In the genomic region with DNA sequence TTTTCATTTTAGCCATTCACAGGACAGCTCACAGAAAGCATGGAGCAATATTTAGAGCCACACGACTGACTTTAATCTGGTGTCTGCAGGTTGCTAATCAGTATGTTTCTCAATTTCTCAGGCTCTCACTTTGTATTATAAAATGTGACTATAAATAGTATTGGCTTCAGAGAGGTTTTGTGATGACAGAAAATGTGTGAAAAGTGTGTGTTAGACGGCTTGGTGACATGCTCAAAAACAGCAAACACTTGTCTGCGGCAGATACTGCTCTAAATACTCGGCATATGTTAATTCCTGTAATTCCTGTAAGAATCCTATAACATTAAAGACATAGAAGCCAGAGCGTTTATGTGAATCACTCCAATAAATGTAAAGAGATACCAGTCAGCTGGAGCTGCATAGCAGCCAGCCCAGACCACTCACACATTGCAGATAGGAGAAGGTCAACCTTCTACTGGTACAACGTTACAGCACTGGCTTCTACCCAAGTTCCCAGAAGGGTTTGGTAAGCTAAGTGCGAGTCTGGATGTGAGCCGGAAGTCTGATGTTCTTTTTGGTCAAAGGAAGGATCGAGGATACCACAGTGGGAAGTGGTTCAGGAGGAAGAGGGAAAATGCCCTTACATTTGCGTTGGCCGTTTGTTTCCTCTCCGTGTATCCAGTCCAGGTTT, we compare ENCODE assay signal across 11 mouse cellular contexts. TPM values are rescaled to one million over a fixed set of nuclear protein-coding genes. Genes with fewer than 3 reads are reported as not detected.
DNase-seq lines count a peak whose midpoint lies in the region; ATAC-seq and TF ChIP-seq lines count a peak whose summit lies in the region.
"Had no signal": no experiment of that assay in that cellular context is flagged by ENCODE, and none has a peak within 500 bp of the region (broad histone marks: within the 10 kb centered on the region; RNA-seq: fewer than 3 reads in every experiment).

No protein-coding gene starts in this region.

- no peaks in the 10 kb centered on the region for H3K27me3 ChIP-seq in lung, embryonic 14.5 days (ENCODE audit: insufficient read depth, low read length)
- H3K27me3 ChIP-seq in liver, embryonic 16.5 days (ENCODE audit: control insufficient read depth, insufficient read depth, low read depth, low read length): no peaks in the 10 kb centered on the region
- H3K27me3 ChIP-seq: embryonic facial prominence, embryonic 13.5 days; Patski had no signal

- H3K4me3 ChIP-seq in lung, embryonic 14.5 days (ENCODE audit: low read depth, low read length): no peak overlapping the region
- H3K4me3 ChIP-seq in lung, adult 2 months (replicated peaks; ENCODE audit: extremely low read depth, low read depth, low read length): no peak overlapping the region
- peak overlapping the region; percentile 65 for H3K4me3 ChIP-seq in liver, embryonic 16.5 days (ENCODE audit: low read depth, low read length)

- no peak for TF ChIP-seq CTCF in lung, embryonic 14.5 days (IDR thresholded peaks at IDR 0.05; ENCODE audit: low read depth)
- TF ChIP-seq CTCF in lung, adult 2 months (IDR thresholded peaks at IDR 0.05; ENCODE audit: insufficient read depth, low read length): no peak

- TF ChIP-seq POLR2A in lung, adult 2 months (IDR thresholded peaks at IDR 0.05; ENCODE audit: borderline replicate concordance, extremely low read depth, low read depth, low read length): no peak

- ATAC-seq in lung, embryonic 14.5 days (ENCODE audit: insufficient read depth): peak; percentile 13; the same call in 1 of the 2 replicates
- ATAC-seq in liver, embryonic 16.5 days (ENCODE audit: low read depth): no peak
- ATAC-seq: Patski had no signal

- 0 out of 2 replicates have a peak, but pooled peaks cover 14% of the 10 kb centered on the region for H3K4me1 ChIP-seq in lung, embryonic 14.5 days (ENCODE audit: insufficient read depth)
- peaks cover 12% of the 10 kb centered on the region; the same call in 1 of the 2 replicates for H3K4me1 ChIP-seq in lung, adult 2 months (ENCODE audit: control insufficient read depth, insufficient read depth, low read length)
- peaks cover 34% of the 10 kb centered on the region for H3K4me1 ChIP-seq in liver, embryonic 16.5 days (ENCODE audit: control insufficient read depth, low read depth, low read length)

- H3K27ac ChIP-seq in lung, embryonic 14.5 days (ENCODE audit: low read depth): peak overlapping the region; percentile 6
- H3K27ac ChIP-seq in liver, embryonic 16.5 days (ENCODE audit: low read length): peak overlapping the region; percentile 91
- H3K27ac ChIP-seq: embryonic facial prominence, embryonic 13.5 days had no signal

- peak; percentile 42 for DNase-seq in adrenal gland, postnatal 14 days
- DNase-seq in adrenal gland, postnatal 36 days: no peak
- DNase-seq in lung, embryonic 14.5 days: peak; percentile 73
- DNase-seq in lung, adult 2 months: no peak
- DNase-seq in heart, postnatal 10 days: peak; percentile 64 to 69
- DNase-seq in cerebellum, postnatal 25 days: no peak
- no peak for DNase-seq in left cerebral cortex, adult 9 months (ENCODE audit: low spot score in 2 of 2)
- DNase-seq: right cerebral cortex, postnatal 14 days had no signal

- peak overlapping the region; percentile 60 for H3K4me2 ChIP-seq in lung, embryonic 14.5 days
- peak overlapping the region; percentile 77 for H3K4me2 ChIP-seq in liver, embryonic 16.5 days (ENCODE audit: low read depth, low read length)

- no peaks in the 10 kb centered on the region for H3K36me3 ChIP-seq in lung, embryonic 14.5 days (ENCODE audit: insufficient read depth)
- H3K36me3 ChIP-seq in liver, embryonic 16.5 days (ENCODE audit: control insufficient read depth, insufficient read depth): no peaks in the 10 kb centered on the region
- H3K36me3 ChIP-seq: embryonic facial prominence, embryonic 13.5 days had no signal

- no peak overlapping the region for H3K9ac ChIP-seq in lung, embryonic 14.5 days
- H3K9ac ChIP-seq in liver, embryonic 16.5 days (ENCODE audit: low read depth, low read length): peak overlapping the region; percentile 72; the same call in 1 of the 2 replicates
- H3K9ac ChIP-seq: embryonic facial prominence, embryonic 13.5 days had no signal

- WGBS in lung, embryonic 14.5 days: 33% methylated on average over 12 of the region's 12 CpGs
- WGBS in lung, adult 2 months: 34% methylated on average over 12 of the region's 12 CpGs
- WGBS in liver, embryonic 16.5 days (ENCODE audit: insufficient replicate concordance): 54% methylated on average over 12 of the region's 12 CpGs

- H3K9me3 ChIP-seq in lung, embryonic 14.5 days (ENCODE audit: low read depth, low read length): no peaks in the 10 kb centered on the region
- H3K9me3 ChIP-seq in liver, embryonic 16.5 days (replicated peaks; ENCODE audit: control insufficient read depth, low read length): no peaks in the 10 kb centered on the region
- H3K9me3 ChIP-seq: embryonic facial prominence, embryonic 13.5 days had no signal

- intact Hi-C loops in heart, postnatal 10 days (cut with DNase I): loop anchor here (2.0 to 5.0 kb wide), 3 partner anchors 59 to 434 kb away; partner anchors contain the start of gene Dhx9

RNA-seq across cellular contexts. Expression of gene Rnasel, which starts 1.2 kb away (rescaled TPM):
- 10.0 and 13.1 TPM in 2 replicates for total RNA-seq in adrenal gland, postnatal 14 days (2021)
- 10 to 100 TPM in 1 of 2 experiments, 1 to 10 TPM in 1; 7.6 to 16.8 TPM for total RNA-seq in adrenal gland, postnatal 36 days (2021)
- polyA plus RNA-seq in lung, embryonic 14.5 days (2014; fragmentation: Nextera tagmentation; extraction: Ambion mirVana): 6.8 and 7.7 TPM in 2 replicates
- 4.7 and 10.1 TPM in 2 replicates for polyA plus RNA-seq in lung, adult 2 months (2012; rRNA removed)
- total RNA-seq in heart, postnatal 10 days (2021): 10 to 100 TPM; 12.5 to 15.4 TPM
- polyA plus RNA-seq in liver, embryonic 16.5 days (2015; fragmentation: Nextera tagmentation; extraction: Ambion mirVana): 28.9 and 29.1 TPM in 2 replicates

RNA-seq across cellular contexts. Expression of gene Rgs16, which starts 7.8 kb away (rescaled TPM):
- 2.9 TPM in 2 replicates for total RNA-seq in adrenal gland, postnatal 14 days (2021)
- total RNA-seq in adrenal gland, postnatal 36 days (2021): 1 to 10 TPM; 1.3 to 2.7 TPM
- polyA plus RNA-seq in lung, embryonic 14.5 days (2014; fragmentation: Nextera tagmentation; extraction: Ambion mirVana): 0.34 and 0.54 TPM in 2 replicates
- 0.71 and 0.76 TPM in 2 replicates for polyA plus RNA-seq in lung, adult 2 months (2012; rRNA removed)
- total RNA-seq in heart, postnatal 10 days (2021): 1 to 10 TPM; 2.4 to 3.5 TPM
- 3.1 and 3.7 TPM in 2 replicates for polyA plus RNA-seq in liver, embryonic 16.5 days (2015; fragmentation: Nextera tagmentation; extraction: Ambion mirVana)

Comparison
In these comparisons a context has a peak if more than half of its experiments do, and no peak if none do; other contexts are left out.
1. DNase-seq: peak in adrenal gland, postnatal 14 days (single experiment), lung, embryonic 14.5 days (single experiment) and heart, postnatal 10 days (2 of 2); none in adrenal gland, postnatal 36 days (0 of 2), lung, adult 2 months (single experiment), cerebellum, postnatal 25 days (0 of 2) and left cerebral cortex, adult 9 months (0 of 2).